In the genomic region with DNA sequence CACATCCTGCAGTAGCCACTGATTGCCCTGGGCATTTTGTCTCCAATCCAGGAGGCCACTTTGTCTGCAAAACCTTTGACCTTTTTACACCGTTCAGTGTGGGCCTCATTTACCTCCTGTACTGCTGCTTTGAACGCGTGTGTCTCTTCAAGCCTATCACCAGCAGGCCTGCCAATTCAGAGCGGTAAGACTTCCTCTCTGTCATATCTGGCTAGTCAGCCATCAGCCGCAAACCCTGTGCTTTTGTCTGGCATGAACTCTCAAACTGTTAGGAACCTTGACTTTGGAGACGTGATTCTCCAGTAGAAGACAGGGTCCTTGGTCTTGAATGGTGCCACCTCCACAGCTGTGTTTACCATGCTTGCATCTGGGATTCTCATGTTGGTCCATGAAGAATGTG, we compare ENCODE assay signal across 24 mouse cellular contexts.
"Had no signal": no experiment of that assay in that cellular context is flagged by ENCODE, and none has a peak within 500 bp of the region (broad histone marks: within the 10 kb centered on the region; RNA-seq: fewer than 3 reads in every experiment).

No protein-coding gene starts in this region.

- H3K27ac ChIP-seq: lung, embryonic 15.5 days; macrophage; midbrain, embryonic 10.5 days; midbrain, embryonic 12.5 days; neural tube, embryonic 13.5 days; neural tube, embryonic 15.5 days; stomach, embryonic 15.5 days; stomach, postnatal 0 days had no signal

- H3K9me3 ChIP-seq: lung, embryonic 15.5 days; midbrain, embryonic 12.5 days; neural tube, embryonic 13.5 days; neural tube, embryonic 15.5 days; stomach, embryonic 15.5 days had no signal

- H3K27me3 ChIP-seq: lung, embryonic 15.5 days; midbrain, embryonic 12.5 days; neural tube, embryonic 13.5 days; neural tube, embryonic 15.5 days; stomach, embryonic 15.5 days had no signal

- ATAC-seq: liver, postnatal 0 days; lung, postnatal 0 days; midbrain, embryonic 16.5 days had no signal

- H3K4me3 ChIP-seq: lung, embryonic 15.5 days; midbrain, embryonic 10.5 days; midbrain, embryonic 12.5 days; myocyte; neural tube, embryonic 13.5 days; neural tube, embryonic 15.5 days; stomach, embryonic 15.5 days had no signal

- DNase-seq: liver, postnatal 0 days; lung, adult 2 months; lung, postnatal 14 days; lung, postnatal 36 days; midbrain, embryonic 14.5 days; retina, postnatal 1 day; right cerebral cortex, adult 18-20 months; right cerebral cortex, postnatal 25 days; right cerebral cortex, postnatal 4 days; spleen, adult 18-20 months; thymus, adult 2 months; thymus, postnatal 25 days; thymus, postnatal 4 days had no signal

- H3K9ac ChIP-seq: liver, postnatal 0 days; lung, embryonic 15.5 days; midbrain, embryonic 12.5 days; neural tube, embryonic 13.5 days; neural tube, embryonic 15.5 days; stomach, embryonic 15.5 days had no signal

- H3K4me1 ChIP-seq: lung, embryonic 15.5 days; midbrain, embryonic 10.5 days; midbrain, embryonic 12.5 days; neural tube, embryonic 13.5 days; neural tube, embryonic 15.5 days had no signal
